Mouse (Mus musculus) hindbrain, embryonic 10.5 days (tissue): Measurements from ENCODE around the gene H2al1i. TPM values are rescaled to one million over a fixed set of nuclear protein-coding genes. Genes with fewer than 3 reads are reported as not detected.
"Not testable (repeated sequence)": the region's sequence is repeated elsewhere in the genome, so short reads cannot be mapped to it uniquely, and the experiment has no call there.

Source experiments
- DNase-seq: peaks from one replicate; pipeline ENCODE4 v3.0.0-alpha.2; 2017; ENCODE audit warnings: low spot score
- H3K27ac ChIP-seq: fragments of 300-500 bp; sonication (generic); 2 replicates; pipeline ENCODE4 v1.5.1; 2016; ENCODE audit warnings: mild to moderate bottlenecking, moderate library complexity
- H3K27me3 ChIP-seq: fragments of 300-500 bp; sonication (generic); 2 replicates; pipeline ENCODE4 v1.6.1; 2016; ENCODE audit warnings: mild to moderate bottlenecking; ENCODE audit not compliant: poor library complexity, insufficient read depth, severe bottlenecking
- H3K36me3 ChIP-seq: fragments of 300-500 bp; sonication (generic); 2 replicates; pipeline ENCODE4 v1.6.1; 2016; ENCODE audit warnings: mild to moderate bottlenecking, moderate library complexity
- H3K4me1 ChIP-seq: fragments of 300-500 bp; sonication (generic); replicated peaks from 2 replicates; pipeline ENCODE4 v1.6.1; 2016; ENCODE audit warnings: mild to moderate bottlenecking
- H3K4me3 ChIP-seq: fragments of 300-500 bp; sonication (generic); 2 replicates; pipeline ENCODE4 v1.5.1; 2016; ENCODE audit warnings: mild to moderate bottlenecking, moderate library complexity
- H3K9me3 ChIP-seq: fragments of 300-500 bp; sonication (generic); 2 replicates; pipeline ENCODE4 v1.6.1; 2016; ENCODE audit warnings: mild to moderate bottlenecking, moderate library complexity
- WGBS: fragments of 180-500 bp; shearing (Covaris S2); methylation state at CpG from one replicate; pipeline ENCODE4 v1.1.7; 2016; 5-methylcytosine and 5-hydroxymethylcytosine counted together
- polyA plus RNA-seq: library from polyadenylated mRNA; unstranded; fragments of >200 nt; fragmentation: Nextera tagmentation; extraction: Ambion mirVana; gene quantifications from 2 replicates; pipeline ENCODE4 v1.2.1, GENCODE M21; 2016

Gene H2al1i
- polyA plus RNA-seq, result not detected in 2 replicates

DNA sequence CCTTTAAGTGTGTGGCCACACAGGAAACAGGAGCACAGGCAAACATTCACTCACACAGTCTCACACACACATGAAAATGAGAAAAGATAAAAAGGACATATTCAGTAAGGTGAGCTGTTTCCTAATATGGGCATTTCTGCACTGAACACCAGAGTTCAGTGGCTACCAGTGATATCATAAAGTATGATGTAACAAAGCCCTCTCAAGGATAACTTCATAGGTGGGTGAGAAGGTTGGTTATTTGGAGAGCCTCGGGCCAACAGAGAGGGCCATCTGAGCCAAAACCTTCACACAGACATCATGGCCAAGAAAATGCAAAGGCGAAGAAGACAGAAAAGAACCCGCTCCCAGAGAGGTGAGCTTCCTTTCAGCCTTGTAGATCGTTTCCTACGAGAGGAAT, at the start of gene H2al1i:
H2al1i (plus strand) TSS at position 301 of the 400 bp plus-strand sequence.
- not testable (repeated sequence) for DNase-seq, H3K27me3 ChIP-seq, H3K9me3 ChIP-seq, H3K4me3 ChIP-seq, H3K27ac ChIP-seq, H3K4me1 ChIP-seq, H3K36me3 ChIP-seq
- 95% methylated on average over 3 of the region's 5 CpGs for WGBS

DNA sequence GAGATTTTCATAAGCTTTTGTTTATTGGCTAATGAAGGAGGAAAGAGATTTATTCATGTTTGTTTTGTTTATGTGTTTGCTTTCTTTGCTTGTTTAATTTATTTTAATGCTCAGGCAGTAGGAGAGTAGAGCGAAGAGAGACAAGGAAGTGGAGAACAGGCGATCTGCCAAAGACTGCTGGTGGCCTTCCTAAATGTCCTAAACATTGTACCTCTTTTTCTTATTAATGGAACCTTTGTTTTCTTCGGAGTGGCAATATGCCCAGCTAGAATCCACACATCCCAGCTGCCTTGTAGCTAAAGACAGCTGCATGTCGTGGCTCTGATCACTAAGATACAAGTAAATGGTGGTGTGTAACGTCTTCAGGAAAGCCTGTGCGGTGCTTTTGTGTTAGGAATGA, 47.4 kb upstream of the H2al1i start:
- Histone ChIP-seq H3K27me3 (peaks cover 37% of the 10 kb centered on the region), H3K27ac (no peak overlapping the region), H3K4me1 (no peaks in the 10 kb centered on the region), H3K36me3 (no peaks in the 10 kb centered on the region), H3K4me3 (no peak overlapping the region), H3K9me3 (no peaks in the 10 kb centered on the region)
- no peak for DNase-seq
- WGBS, result 86% methylated on average over 6 of the region's 6 CpGs

DNA sequence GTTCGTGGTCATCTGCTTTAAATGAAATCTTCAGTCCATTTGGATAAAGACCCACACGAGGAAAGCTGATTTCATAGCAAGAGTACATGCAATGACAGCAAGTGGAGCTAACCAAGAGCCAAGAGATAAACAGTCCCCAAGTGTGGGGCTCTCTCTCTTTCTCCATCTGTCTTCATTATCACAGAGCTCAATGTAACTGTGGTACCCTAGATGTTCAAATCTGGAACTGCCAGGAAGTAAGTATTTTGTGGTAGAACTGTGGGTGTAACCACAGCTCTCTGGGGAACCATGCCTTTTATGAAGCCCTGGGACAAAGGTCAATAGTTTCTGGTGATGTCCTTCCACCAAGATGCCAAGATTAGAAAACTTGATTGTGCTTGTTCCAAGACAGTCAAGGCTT, 43.7 kb upstream of the H2al1i start:
- peaks cover 4% of the 10 kb centered on the region; the same call in 1 of the 2 replicates for H3K9me3 ChIP-seq

DNA sequence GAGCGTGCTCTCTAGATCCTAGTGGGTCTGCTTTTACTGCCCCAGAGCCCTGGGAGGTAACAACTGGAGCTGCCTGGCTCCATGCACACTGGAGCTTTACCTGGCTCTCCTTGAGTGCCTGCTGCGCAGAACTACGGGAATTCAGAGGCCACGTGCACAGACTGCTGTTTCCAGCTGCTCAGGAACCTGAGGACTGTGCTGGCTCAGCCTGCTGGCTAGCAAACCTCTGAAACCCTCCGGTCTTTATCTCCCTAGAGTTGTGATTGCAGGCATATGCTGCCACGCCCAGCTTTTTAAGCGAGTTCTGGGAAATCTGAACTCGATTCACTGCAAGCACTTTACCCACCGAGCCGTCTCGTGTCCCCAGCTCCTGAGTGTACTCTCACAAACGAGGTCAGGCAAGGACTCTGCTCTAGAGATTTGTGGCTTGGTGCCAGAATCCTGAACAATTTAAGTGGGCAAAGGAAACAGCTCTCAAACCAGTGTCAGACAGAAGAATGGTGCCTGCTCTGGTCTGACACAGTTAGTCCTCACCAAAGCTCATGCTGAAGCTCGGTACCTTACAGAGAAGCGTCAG, 36.1 kb upstream of the H2al1i start:
- Histone ChIP-seq H3K27me3 (peaks cover 45% of the 10 kb centered on the region), H3K9me3 (no peaks in the 10 kb centered on the region), H3K4me1 (no peaks in the 10 kb centered on the region), H3K27ac (no peak overlapping the region), H3K36me3 (no peaks in the 10 kb centered on the region), H3K4me3 (no peak overlapping the region)
- DNase-seq, result no peak
- 86% methylated on average over 14 of the region's 14 CpGs for WGBS

More for the DNA sequence above, 43.7 kb upstream of the H2al1i start:
- Histone ChIP-seq H3K27me3 (peaks cover 26% of the 10 kb centered on the region), H3K27ac (no peak overlapping the region), H3K4me3 (no peak overlapping the region), H3K4me1 (no peaks in the 10 kb centered on the region), H3K36me3 (no peaks in the 10 kb centered on the region)
- WGBS, result 80% methylated on average over 2 of the region's 2 CpGs
- no peak for DNase-seq

DNA sequence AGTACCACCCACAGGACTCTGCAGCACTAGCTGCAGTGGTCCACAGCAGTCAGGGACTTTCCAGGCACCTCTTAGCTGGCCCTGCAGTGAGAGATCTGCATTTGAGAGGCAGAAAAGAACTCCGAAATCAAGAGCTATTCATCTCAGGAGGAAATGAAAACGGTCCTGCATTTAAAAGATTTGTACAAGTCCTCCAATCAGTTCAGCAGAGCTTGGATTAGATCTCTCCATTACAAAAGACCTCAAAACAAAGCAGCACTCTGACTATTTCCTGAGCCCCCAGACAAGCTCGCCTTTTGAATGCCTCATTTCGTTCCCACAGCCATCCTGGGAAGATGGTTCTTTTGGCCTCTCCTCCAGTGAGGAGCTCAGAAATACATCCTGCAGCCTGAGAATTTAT, 35.2 kb upstream of the H2al1i start:
- Histone ChIP-seq H3K27me3 (peaks cover 45% of the 10 kb centered on the region), H3K4me3 (no peak overlapping the region), H3K9me3 (no peaks in the 10 kb centered on the region), H3K4me1 (no peaks in the 10 kb centered on the region), H3K27ac (no peak overlapping the region), H3K36me3 (no peaks in the 10 kb centered on the region)
- no peak for DNase-seq
- whole genome bisulfite sequencing, result 63% methylated on average over 4 of the region's 4 CpGs

DNA sequence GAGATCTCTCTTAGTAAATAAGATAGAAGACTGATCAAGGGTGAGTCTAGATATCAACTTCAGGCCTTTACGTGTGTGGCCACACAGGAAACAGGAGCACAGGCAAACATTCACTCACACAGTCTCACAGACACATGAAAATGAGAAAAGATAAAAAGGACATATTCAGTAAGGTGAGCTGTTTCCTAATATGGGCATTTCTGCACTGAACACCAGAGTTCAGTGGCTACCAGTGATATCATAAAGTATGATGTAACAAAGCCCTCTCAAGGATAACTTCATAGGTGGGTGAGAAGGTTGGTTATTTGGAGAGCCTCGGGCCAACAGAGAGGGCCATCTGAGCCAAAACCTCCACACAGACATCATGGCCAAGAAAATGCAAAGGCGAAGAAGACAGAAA, 25.5 kb upstream of the H2al1i start, which contains the start of gene H2al1a:
H2al1a (plus strand) TSS at position 301 of the 400 bp plus-strand sequence.
- not testable (repeated sequence) for H3K27me3 ChIP-seq, H3K4me3 ChIP-seq, H3K4me1 ChIP-seq, H3K36me3 ChIP-seq, DNase-seq, H3K27ac ChIP-seq, H3K9me3 ChIP-seq
- no CpG with 5 or more reads among the region's 3 CpGs for WGBS

DNA sequence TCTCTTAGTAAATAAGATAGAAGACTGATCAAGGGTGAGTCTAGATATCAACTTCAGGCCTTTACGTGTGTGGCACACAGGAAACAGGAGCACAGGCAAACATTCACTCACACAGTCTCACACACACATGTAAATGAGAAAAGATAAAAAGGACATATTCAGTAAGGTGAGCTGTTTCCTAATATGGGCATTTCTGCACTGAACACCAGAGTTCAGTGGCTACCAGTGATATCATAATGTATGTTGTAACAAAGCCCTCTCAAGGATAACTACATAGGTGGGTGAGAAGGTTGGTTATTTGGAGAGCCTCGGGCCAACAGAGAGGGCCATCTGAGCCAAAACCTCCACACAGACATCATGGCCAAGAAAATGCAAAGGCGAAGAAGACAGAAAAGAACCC, 22.3 kb upstream of the H2al1i start, which contains the start of gene H2al1b:
H2al1b (plus strand) TSS at position 301 of the 400 bp plus-strand sequence.
- H3K4me1 ChIP-seq, H3K27me3 ChIP-seq, H3K9me3 ChIP-seq, DNase-seq, H3K27ac ChIP-seq, H3K4me3 ChIP-seq, H3K36me3 ChIP-seq: not testable (repeated sequence)
- 87% methylated on average over 1 of the region's 3 CpGs for WGBS

DNA sequence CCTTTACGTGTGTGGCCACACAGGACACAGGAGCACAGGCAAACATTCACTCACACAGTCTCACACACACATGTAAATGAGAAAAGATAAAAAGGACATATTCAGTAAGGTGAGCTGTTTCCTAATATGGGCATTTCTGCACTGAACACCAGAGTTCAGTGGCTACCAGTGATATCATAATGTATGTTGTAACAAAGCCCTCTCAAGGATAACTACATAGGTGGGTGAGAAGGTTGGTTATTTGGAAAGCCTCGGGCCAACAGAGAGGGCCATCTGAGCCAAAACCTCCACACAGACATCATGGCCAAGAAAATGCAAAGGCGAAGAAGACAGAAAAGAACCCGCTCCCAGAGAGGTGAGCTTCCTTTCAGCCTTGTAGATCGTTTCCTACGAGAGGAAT, 19.1 kb upstream of the H2al1i start, which contains the start of gene H2al1c:
H2al1c (plus strand) TSS at position 301 of the 400 bp plus-strand sequence.
- H3K36me3 ChIP-seq, H3K4me1 ChIP-seq, H3K27me3 ChIP-seq, H3K4me3 ChIP-seq, H3K27ac ChIP-seq, H3K9me3 ChIP-seq, DNase-seq: not testable (repeated sequence)
- WGBS, result 87% methylated on average over 2 of the region's 6 CpGs

DNA sequence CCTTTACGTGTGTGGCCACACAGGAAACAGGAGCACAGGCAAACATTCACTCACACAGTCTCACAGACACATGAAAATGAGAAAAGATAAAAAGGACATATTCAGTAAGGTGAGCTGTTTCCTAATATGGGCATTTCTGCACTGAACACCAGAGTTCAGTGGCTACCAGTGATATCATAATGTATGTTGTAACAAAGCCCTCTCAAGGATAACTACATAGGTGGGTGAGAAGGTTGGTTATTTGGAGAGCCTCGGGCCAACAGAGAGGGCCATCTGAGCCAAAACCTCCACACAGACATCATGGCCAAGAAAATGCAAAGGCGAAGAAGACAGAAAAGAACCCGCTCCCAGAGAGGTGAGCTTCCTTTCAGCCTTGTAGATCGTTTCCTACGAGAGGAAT, 15.9 kb upstream of the H2al1i start, which contains the start of gene H2al1d:
H2al1d (plus strand) TSS at position 301 of the 400 bp plus-strand sequence.
- not testable (repeated sequence) for H3K36me3 ChIP-seq, H3K27me3 ChIP-seq, H3K9me3 ChIP-seq, H3K4me1 ChIP-seq, DNase-seq, H3K4me3 ChIP-seq, H3K27ac ChIP-seq
- WGBS, result no CpG with 5 or more reads among the region's 6 CpGs

DNA sequence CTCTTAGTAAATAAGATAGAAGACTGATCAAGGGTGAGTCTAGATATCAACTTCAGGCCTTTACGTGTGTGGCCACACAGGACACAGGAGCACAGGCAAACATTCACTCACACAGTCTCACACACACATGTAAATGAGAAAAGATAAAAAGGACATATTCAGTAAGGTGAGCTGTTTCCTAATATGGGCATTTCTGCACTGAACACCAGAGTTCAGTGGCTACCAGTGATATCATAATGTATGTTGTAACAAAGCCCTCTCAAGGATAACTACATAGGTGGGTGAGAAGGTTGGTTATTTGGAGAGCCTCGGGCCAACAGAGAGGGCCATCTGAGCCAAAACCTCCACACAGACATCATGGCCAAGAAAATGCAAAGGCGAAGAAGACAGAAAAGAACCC, 12.8 kb upstream of the H2al1i start, which contains the start of gene H2al1e:
H2al1e (plus strand) TSS at position 301 of the 400 bp plus-strand sequence.
- not testable (repeated sequence) for H3K27me3 ChIP-seq, H3K4me1 ChIP-seq, H3K4me3 ChIP-seq, H3K27ac ChIP-seq, H3K36me3 ChIP-seq, DNase-seq, H3K9me3 ChIP-seq
- WGBS, result no CpG with 5 or more reads among the region's 3 CpGs

DNA sequence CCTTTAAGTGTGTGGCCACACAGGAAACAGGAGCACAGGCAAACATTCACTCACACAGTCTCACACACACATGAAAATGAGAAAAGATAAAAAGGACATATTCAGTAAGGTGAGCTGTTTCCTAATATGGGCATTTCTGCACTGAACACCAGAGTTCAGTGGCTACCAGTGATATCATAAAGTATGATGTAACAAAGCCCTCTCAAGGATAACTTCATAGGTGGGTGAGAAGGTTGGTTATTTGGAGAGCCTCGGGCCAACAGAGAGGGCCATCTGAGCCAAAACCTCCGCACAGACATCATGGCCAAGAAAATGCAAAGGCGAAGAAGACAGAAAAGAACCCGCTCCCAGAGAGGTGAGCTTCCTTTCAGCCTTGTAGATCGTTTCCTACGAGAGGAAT, 9.6 kb upstream of the H2al1i start, which contains the start of gene H2al1f:
H2al1f (plus strand) TSS at position 301 of the 400 bp plus-strand sequence.
- H3K27ac ChIP-seq, H3K4me1 ChIP-seq, H3K36me3 ChIP-seq, DNase-seq, H3K27me3 ChIP-seq, H3K4me3 ChIP-seq, H3K9me3 ChIP-seq: not testable (repeated sequence)
- no CpG with 5 or more reads among the region's 6 CpGs for WGBS

DNA sequence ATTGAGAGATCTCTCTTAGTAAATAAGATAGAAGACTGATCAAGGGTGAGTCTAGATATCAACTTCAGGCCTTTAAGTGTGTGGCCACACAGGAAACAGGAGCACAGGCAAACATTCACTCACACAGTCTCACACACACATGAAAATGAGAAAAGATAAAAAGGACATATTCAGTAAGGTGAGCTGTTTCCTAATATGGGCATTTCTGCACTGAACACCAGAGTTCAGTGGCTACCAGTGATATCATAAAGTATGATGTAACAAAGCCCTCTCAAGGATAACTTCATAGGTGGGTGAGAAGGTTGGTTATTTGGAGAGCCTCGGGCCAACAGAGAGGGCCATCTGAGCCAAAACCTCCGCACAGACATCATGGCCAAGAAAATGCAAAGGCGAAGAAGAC, 6.5 kb upstream of the H2al1i start, which contains the start of gene H2al1g:
H2al1g (plus strand) TSS at position 301 of the 400 bp plus-strand sequence.
- H3K36me3 ChIP-seq, DNase-seq, H3K4me1 ChIP-seq, H3K27ac ChIP-seq, H3K9me3 ChIP-seq, H3K27me3 ChIP-seq, H3K4me3 ChIP-seq: not testable (repeated sequence)
- WGBS, result no CpG with 5 or more reads among the region's 3 CpGs

DNA sequence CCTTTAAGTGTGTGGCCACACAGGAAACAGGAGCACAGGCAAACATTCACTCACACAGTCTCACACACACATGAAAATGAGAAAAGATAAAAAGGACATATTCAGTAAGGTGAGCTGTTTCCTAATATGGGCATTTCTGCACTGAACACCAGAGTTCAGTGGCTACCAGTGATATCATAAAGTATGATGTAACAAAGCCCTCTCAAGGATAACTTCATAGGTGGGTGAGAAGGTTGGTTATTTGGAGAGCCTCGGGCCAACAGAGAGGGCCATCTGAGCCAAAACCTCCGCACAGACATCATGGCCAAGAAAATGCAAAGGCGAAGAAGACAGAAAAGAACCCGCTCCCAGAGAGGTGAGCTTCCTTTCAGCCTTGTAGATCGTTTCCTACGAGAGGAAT, 3.3 kb upstream of the H2al1i start, which contains the start of gene H2al1h:
H2al1h (plus strand) TSS at position 301 of the 400 bp plus-strand sequence.
- not testable (repeated sequence) for H3K27me3 ChIP-seq, H3K9me3 ChIP-seq, DNase-seq, H3K4me3 ChIP-seq, H3K4me1 ChIP-seq, H3K36me3 ChIP-seq, H3K27ac ChIP-seq
- no CpG with 5 or more reads among the region's 6 CpGs for WGBS
